Mouse (Mus musculus) gastrocnemius, postnatal 14 days (tissue): ENCODE results near the gene Tnn. TPM values are rescaled to one million over a fixed set of nuclear protein-coding genes. Genes with fewer than 3 reads are reported as not detected.

ENCODE experiments used
- DNase-seq: peaks from one replicate; pipeline ENCODE4 v3.0.0; 2021; ENCODE audit warnings: mixed read lengths
- intact Hi-C: fragments of 180-260 bp; cut with DNase I; formaldehyde crosslinking; loops from one replicate; pipeline ENCODE4 v1.15.1; 2025; ENCODE audit warnings: low total_unique reads
- total RNA-seq, 2 experiments: library from RNA; stranded (reverse); gene quantifications; 2 replicates each; pipeline ENCODE4 v1.2.3; 2021

Tnn gene
- total RNA-seq, 2 experiments from 2014 or later: 0.04 TPM; not detected in 1

GRCm38 (mm10) chr1:160047481-160047931 lies 105.9 kb downstream of the Tnn start:
- no peak for DNase-seq
- intact Hi-C loops: no loop called here

- intact Hi-C loops: no loop called here
- DNase-seq: no peak
Measured at GRCm38 (mm10) chr1:160046786-160047185, 106.6 kb downstream of the Tnn start.

GRCm38 (mm10) chr1:160045971-160046370 lies 107.4 kb downstream of the Tnn start:
- no peak for DNase-seq
- intact Hi-C loops: no loop called here

- no peak for DNase-seq
- intact Hi-C loops: no loop called here
Measured at GRCm38 (mm10) chr1:160045056-160045715, 108.2 kb downstream of the Tnn start.

- intact Hi-C loops: no loop called here
Measured at GRCm38 (mm10) chr1:160044237-160045021, 109.0 kb downstream of the Tnn start, which contains the start of gene 4930523C07Rik. TSS of gene 4930523C07Rik (plus strand) at chr1:160044382.

GRCm38 (mm10) chr1:160043271-160043975 lies 110.0 kb downstream of the Tnn start:
- intact Hi-C loops: no loop called here
- no peak for DNase-seq

More at GRCm38 (mm10) chr1:160044237-160045021, 109.0 kb downstream of the Tnn start, which contains the start of gene 4930523C07Rik:
- peak; percentile 76 for DNase-seq

GRCm38 (mm10) chr1:160042351-160042750 lies 111.0 kb downstream of the Tnn start:
- no peak for DNase-seq
- intact Hi-C loops: no loop called here

GRCm38 (mm10) chr1:160041264-160041775 lies 112.1 kb downstream of the Tnn start:
- no peak for DNase-seq
- intact Hi-C loops: no loop called here

- no peak for DNase-seq
- intact Hi-C loops: no loop called here
Measured at GRCm38 (mm10) chr1:160039951-160040645, 113.3 kb downstream of the Tnn start.

- intact Hi-C loops: no loop called here
- DNase-seq: peak; percentile 19
Measured at GRCm38 (mm10) chr1:160036996-160037521, 116.3 kb downstream of the Tnn start.

- intact Hi-C loops: no loop called here
- no peak for DNase-seq
Measured at GRCm38 (mm10) chr1:160035561-160035960, 117.8 kb downstream of the Tnn start.

Other genes starting within 250 kb of the Tnn start
- gene 4930523C07Rik, start 109.2 kb downstream of the Tnn start, total RNA-seq: 1 to 10 TPM; 7.6 to 9.9 TPM
- 10 to 100 TPM; 76.2 to 80.1 TPM for gene Mrps14, start 41.6 kb upstream of the Tnn start, total RNA-seq
- gene Cacybp, start 59.3 kb upstream of the Tnn start, total RNA-seq: 10 to 100 TPM; 33.6 to 37.9 TPM